Mouse (Mus musculus): ENCODE measurements at regions not wholly inside any gene's neighbourhood (a gene's known extent, or its start where the extent isn't known, plus 50 kb on each side); places are given as distances from the start of the nearest gene placed in this dataset.

DNA sequence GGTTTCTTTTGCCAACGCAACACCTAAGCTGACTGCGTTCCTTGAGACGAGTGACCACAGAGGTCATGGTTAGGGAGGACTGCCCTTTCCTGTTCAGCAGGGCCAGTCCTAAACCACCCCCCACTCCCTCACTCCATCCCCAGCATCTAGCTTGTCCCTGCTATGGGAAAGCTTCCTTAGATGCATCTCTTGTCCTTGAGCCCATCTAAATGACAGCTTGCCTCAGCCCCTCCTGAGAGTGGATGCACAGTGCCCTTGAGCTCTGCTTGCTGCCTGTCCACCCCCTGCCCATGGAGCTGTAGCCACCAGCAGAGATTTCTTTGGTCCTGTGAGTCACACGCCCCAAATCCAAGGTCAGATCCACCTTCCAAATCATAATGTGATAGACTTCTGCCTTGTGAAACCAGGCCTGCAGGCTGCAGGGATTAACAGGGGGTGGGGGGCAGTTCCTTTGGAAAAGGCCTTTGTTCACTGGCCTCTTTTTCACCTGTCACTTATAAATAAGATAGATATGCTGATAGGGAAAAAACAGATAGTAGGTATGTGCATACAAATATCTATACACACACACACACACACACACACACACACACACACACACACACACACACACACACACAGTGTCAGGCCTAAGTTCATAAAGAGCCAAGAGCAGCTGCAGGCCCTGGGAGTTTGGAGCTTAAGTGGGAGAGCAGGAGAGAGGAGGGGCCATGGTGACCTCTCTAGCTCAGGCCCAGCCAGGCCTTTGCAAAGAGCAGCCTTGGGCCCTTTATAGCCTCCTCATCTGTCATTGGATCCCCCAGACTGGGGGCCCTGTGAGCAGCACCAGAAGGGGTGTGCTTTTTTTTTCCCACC lies 56.4 kb upstream of the Adra2c start:
- Histone ChIP-seq H3K27ac (ENCODE audit: low read length) (no peak overlapping the region), H3K4me1 (ENCODE audit: control insufficient read depth, insufficient read depth, low read length) (no peaks in the 10 kb centered on the region), H3K9ac (ENCODE audit: low read length) (no peak overlapping the region), H3K4me2 (ENCODE audit: low read depth, low read length) (no peak overlapping the region), H3K9me3 (replicated peaks; ENCODE audit: control insufficient read depth, low read length) (no peaks in the 10 kb centered on the region; the same call in 1 of the 2 replicates), H3K27me3 (ENCODE audit: control insufficient read depth, insufficient read depth, low read length) (no peaks in the 10 kb centered on the region), H3K36me3 (ENCODE audit: control insufficient read depth, insufficient read depth, low read length) (no peaks in the 10 kb centered on the region), H3K4me3 (replicated peaks; ENCODE audit: low read length) (no peak overlapping the region)
- ATAC-seq (ENCODE audit: insufficient read depth, low FRiP score), result no peak
- 61% methylated on average over 4 of the region's 4 CpGs for WGBS

DNA sequence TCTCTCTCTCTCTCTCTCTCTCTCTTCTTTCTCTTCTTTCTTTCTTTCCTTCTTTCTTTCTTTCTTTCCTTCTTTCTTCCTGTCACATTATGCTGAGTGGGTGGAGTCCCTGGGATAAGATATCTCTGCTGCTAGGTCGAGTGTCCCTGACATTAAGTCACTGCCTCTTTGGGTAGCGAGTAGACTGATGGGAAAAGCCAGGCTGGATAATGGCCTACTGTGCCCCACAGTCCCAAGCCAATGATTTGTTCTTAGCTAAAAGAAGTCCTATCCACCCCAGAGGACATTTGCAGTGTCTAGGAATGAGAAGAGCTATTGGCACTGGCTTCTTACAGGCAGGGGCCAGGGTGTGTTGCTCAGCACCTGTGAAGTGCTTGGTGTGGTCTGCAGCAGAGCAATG lies 61.8 kb upstream of the Adra2c start:
- ATAC-seq (ENCODE audit: insufficient read depth, low FRiP score), result no peak
- H3K4me2 ChIP-seq (ENCODE audit: low read depth, low read length), result no peak overlapping the region
- WGBS, result 43% methylated on average over 2 of the region's 2 CpGs

DNA sequence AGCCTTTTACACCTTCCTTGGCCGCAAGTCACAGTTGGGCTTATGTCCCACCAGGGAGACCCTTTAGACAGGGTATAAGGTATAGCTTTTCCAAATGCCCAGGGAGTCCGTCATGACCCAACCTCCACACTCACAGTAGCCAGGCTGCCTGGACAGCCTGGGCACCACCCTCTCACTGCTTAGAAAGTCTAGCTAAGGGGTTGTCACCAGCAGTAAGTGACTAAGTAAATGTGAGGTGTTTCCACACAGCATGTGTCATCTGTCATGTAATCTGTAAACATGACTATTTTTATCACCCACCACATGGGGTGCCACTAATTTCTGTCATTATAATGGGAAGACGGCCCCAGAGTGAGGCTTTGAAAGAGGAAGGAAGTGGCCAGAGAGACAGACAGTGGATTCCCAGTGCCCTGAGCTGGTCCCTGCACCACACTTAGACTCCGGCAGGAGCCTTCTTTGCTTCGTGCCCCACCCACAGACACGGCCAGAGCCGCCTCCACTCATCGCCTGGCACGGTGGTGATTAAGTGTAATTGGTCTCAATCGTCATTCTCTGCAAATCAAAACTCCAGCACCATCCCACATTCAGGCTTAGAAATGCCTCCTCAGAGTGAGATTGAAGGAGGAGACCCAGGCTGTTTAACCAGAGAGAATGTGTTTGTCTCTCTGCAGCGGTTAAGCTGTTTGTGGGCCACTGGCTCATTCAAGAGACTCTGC lies 62.5 kb upstream of the Adra2c start:
- Histone ChIP-seq H3K4me3 (replicated peaks; ENCODE audit: low read length) (no peak overlapping the region), H3K4me2 (ENCODE audit: low read depth, low read length) (no peak overlapping the region), H3K27ac (ENCODE audit: low read length) (no peak overlapping the region), H3K4me1 (ENCODE audit: control insufficient read depth, insufficient read depth, low read length) (no peaks in the 10 kb centered on the region), H3K27me3 (ENCODE audit: control insufficient read depth, insufficient read depth, low read length) (no peaks in the 10 kb centered on the region), H3K36me3 (ENCODE audit: control insufficient read depth, insufficient read depth, low read length) (no peaks in the 10 kb centered on the region), H3K9ac (ENCODE audit: low read length) (no peak overlapping the region), H3K9me3 (replicated peaks; ENCODE audit: control insufficient read depth, low read length) (no peaks in the 10 kb centered on the region; the same call in 1 of the 2 replicates)
- no peak for ATAC-seq (ENCODE audit: insufficient read depth, low FRiP score)
- 57% methylated on average over 11 of the region's 11 CpGs for WGBS

More for the DNA sequence above, 61.8 kb upstream of the Adra2c start:
- Histone ChIP-seq H3K36me3 (ENCODE audit: control insufficient read depth, insufficient read depth, low read length) (no peaks in the 10 kb centered on the region), H3K9me3 (replicated peaks; ENCODE audit: control insufficient read depth, low read length) (no peaks in the 10 kb centered on the region; the same call in 1 of the 2 replicates), H3K4me1 (ENCODE audit: control insufficient read depth, insufficient read depth, low read length) (no peaks in the 10 kb centered on the region), H3K27ac (ENCODE audit: low read length) (no peak overlapping the region), H3K9ac (ENCODE audit: low read length) (no peak overlapping the region), H3K27me3 (ENCODE audit: control insufficient read depth, insufficient read depth, low read length) (no peaks in the 10 kb centered on the region), H3K4me3 (replicated peaks; ENCODE audit: low read length) (no peak overlapping the region)

DNA sequence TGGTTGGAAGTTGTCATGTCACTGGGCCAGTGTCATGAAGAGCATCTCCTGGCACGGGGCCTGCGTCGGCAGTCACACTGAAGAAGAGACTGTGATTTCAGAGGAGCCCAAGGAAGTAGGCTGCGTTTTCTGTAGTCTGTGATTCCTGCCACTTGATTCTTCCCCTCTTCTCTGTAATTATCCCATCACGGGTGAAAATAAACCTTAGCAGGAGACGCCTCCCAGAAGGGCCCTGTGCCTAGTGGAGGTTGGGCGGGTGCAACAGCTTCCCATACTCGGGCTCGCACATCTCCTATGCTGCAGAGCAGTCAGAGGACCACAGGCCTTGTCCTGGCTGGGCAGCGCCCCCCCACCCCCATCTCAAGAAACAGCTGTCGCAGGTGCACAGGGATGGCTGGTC lies 63.1 kb upstream of the Adra2c start:
- Histone ChIP-seq H3K27ac (ENCODE audit: low read length) (no peak overlapping the region), H3K4me1 (ENCODE audit: control insufficient read depth, insufficient read depth, low read length) (no peaks in the 10 kb centered on the region), H3K4me3 (replicated peaks; ENCODE audit: low read length) (no peak overlapping the region), H3K9ac (ENCODE audit: low read length) (no peak overlapping the region), H3K4me2 (ENCODE audit: low read depth, low read length) (no peak overlapping the region), H3K27me3 (ENCODE audit: control insufficient read depth, insufficient read depth, low read length) (no peaks in the 10 kb centered on the region), H3K9me3 (replicated peaks; ENCODE audit: control insufficient read depth, low read length) (no peaks in the 10 kb centered on the region; the same call in 1 of the 2 replicates), H3K36me3 (ENCODE audit: control insufficient read depth, insufficient read depth, low read length) (no peaks in the 10 kb centered on the region)
- no peak for ATAC-seq (ENCODE audit: insufficient read depth, low FRiP score)
- WGBS, result 82% methylated on average over 11 of the region's 11 CpGs

DNA sequence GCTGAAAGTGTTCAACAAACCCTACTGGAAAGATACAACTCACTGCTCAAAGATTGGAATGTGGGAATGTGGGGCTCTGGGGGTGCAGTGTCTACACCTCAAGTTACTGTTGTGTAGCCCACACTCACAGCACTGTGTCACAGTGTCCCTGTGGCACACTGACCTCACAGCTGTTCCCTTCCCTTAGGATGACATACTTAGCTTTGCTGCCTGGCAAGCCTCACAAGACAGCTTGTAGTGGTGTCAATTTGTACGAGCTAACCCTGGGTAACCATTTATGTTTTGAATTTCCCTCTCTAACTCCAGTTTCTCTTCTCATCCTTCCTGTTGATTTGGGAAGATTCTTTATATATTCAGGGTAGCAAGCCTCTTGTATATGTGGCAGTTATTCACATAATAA lies 68.8 kb upstream of the Adra2c start:
- Histone ChIP-seq H3K27me3 (ENCODE audit: control insufficient read depth, insufficient read depth, low read length) (no peaks in the 10 kb centered on the region), H3K9me3 (replicated peaks; ENCODE audit: control insufficient read depth, low read length) (no peaks in the 10 kb centered on the region), H3K9ac (ENCODE audit: low read length) (no peak overlapping the region), H3K27ac (ENCODE audit: low read length) (no peak overlapping the region), H3K36me3 (ENCODE audit: control insufficient read depth, insufficient read depth, low read length) (no peaks in the 10 kb centered on the region), H3K4me1 (ENCODE audit: control insufficient read depth, insufficient read depth, low read length) (no peaks in the 10 kb centered on the region), H3K4me2 (ENCODE audit: low read depth, low read length) (no peak overlapping the region), H3K4me3 (replicated peaks; ENCODE audit: low read length) (no peak overlapping the region)
- no peak for ATAC-seq (ENCODE audit: insufficient read depth, low FRiP score)
- WGBS, result 39% methylated on average over 1 of the region's 1 CpGs

DNA sequence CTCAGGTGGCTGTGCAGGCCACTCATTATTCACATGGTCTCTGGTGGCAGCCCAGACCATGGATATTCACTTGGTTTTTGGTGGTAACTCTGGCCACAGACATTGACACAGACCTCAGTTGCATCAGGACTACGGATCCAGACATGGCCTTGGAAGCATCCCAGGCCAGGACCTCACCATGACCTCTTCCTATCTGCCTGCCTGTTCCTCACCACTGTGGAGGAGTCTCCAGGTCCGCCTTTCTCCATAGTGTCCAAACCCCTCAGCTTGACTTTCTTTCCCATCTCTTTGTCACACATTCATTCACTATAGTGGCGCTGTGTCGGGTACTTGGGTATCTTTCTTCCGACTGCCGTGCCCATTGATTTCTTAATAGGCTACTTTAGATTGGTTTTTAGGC lies 74.1 kb upstream of the Adra2c start:
- no peaks in the 10 kb centered on the region for H3K36me3 ChIP-seq (ENCODE audit: control insufficient read depth, insufficient read depth, low read length)
- no peak overlapping the region for H3K27ac ChIP-seq (ENCODE audit: low read length)
- no peaks in the 10 kb centered on the region for H3K4me1 ChIP-seq (ENCODE audit: control insufficient read depth, insufficient read depth, low read length)
- H3K27me3 ChIP-seq (ENCODE audit: control insufficient read depth, insufficient read depth, low read length), result no peaks in the 10 kb centered on the region
- WGBS, result 91% methylated on average over 6 of the region's 6 CpGs
- no peaks in the 10 kb centered on the region for H3K9me3 ChIP-seq (replicated peaks; ENCODE audit: control insufficient read depth, low read length)
- no peak overlapping the region for H3K9ac ChIP-seq (ENCODE audit: low read length)
- H3K4me2 ChIP-seq (ENCODE audit: low read depth, low read length), result no peak overlapping the region
- no peak overlapping the region for H3K4me3 ChIP-seq (replicated peaks; ENCODE audit: low read length)
- no peak for ATAC-seq (ENCODE audit: insufficient read depth, low FRiP score)

DNA sequence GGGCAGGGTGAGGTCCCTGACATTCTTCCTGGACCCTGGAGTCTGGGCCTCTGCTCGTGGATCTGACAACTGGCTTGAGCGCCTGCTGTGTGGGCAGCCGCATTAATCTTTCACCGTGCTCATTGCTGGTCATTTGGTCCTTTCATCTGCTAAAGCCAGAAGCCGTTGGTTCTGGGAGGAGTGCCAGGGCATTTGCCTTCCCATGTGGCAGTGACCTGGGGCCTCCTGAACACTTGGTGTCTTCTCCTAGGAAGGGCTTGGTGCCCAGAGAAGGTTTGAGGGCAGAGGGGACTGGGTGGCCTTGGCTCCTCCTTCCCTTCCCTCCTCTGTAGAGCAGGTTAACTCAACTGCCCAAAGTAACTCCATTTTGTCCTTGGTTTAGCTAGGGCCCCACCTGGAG lies 79.7 kb upstream of the Adra2c start:
- H3K27ac ChIP-seq (ENCODE audit: low read length), result no peak overlapping the region
- H3K4me2 ChIP-seq (ENCODE audit: low read depth, low read length), result no peak overlapping the region
- no peaks in the 10 kb centered on the region for H3K9me3 ChIP-seq (replicated peaks; ENCODE audit: control insufficient read depth, low read length)
- no peak overlapping the region for H3K9ac ChIP-seq (ENCODE audit: low read length)
- 37% methylated on average over 5 of the region's 5 CpGs for WGBS
- no peak overlapping the region for H3K4me3 ChIP-seq (replicated peaks; ENCODE audit: low read length)
- no peak for ATAC-seq (ENCODE audit: insufficient read depth, low FRiP score)
- H3K36me3 ChIP-seq (ENCODE audit: control insufficient read depth, insufficient read depth, low read length), result no peaks in the 10 kb centered on the region
- H3K27me3 ChIP-seq (ENCODE audit: control insufficient read depth, insufficient read depth, low read length), result no peaks in the 10 kb centered on the region
- no peaks in the 10 kb centered on the region for H3K4me1 ChIP-seq (ENCODE audit: control insufficient read depth, insufficient read depth, low read length)

DNA sequence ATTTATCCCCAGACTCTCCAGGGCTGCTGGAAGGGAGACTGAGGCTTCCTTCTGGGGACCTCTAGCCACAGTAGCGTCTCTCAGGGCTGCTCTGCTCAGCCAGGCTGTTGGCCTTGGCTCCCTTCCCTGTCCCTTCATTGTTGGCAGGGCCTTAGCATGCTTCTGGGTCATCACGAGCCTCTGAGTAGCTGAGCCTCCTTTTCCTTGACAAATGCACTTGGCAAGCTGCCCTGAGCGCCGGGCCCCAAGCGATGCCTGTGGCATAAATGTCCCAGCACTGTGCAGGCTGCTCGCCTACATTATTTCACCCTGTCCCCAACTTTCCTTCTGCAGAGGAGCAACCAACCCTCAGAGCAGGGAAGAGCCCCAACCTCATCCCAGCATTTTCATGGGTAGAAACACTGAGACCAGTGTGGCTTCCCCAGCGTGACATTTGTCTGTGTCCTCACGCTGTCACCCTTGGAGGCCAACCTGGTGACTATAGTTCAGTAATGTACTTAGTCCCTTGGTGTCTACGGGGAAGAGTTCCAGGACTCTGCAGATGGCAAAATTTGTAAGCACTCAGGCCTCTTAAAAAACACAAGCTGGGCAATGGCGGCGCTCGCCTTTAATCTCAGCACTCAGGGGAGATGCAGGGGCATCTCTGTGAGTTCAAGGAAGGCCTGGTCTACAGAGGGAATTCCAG lies 83.7 kb upstream of the Lrpap1 start:
- Histone ChIP-seq H3K9ac (ENCODE audit: low read length) (no peak overlapping the region), H3K27ac (ENCODE audit: low read length) (no peak overlapping the region), H3K9me3 (replicated peaks; ENCODE audit: control insufficient read depth, low read length) (no peaks in the 10 kb centered on the region), H3K36me3 (ENCODE audit: control insufficient read depth, insufficient read depth, low read length) (no peaks in the 10 kb centered on the region), H3K4me2 (ENCODE audit: low read depth, low read length) (no peak overlapping the region), H3K4me1 (ENCODE audit: control insufficient read depth, insufficient read depth, low read length) (no peaks in the 10 kb centered on the region), H3K4me3 (replicated peaks; ENCODE audit: low read length) (no peak overlapping the region), H3K27me3 (ENCODE audit: control insufficient read depth, insufficient read depth, low read length) (no peaks in the 10 kb centered on the region)
- ATAC-seq (ENCODE audit: insufficient read depth, low FRiP score), result peak; percentile 50; the same call in 1 of the 2 replicates
- 60% methylated on average over 12 of the region's 12 CpGs for WGBS

DNA sequence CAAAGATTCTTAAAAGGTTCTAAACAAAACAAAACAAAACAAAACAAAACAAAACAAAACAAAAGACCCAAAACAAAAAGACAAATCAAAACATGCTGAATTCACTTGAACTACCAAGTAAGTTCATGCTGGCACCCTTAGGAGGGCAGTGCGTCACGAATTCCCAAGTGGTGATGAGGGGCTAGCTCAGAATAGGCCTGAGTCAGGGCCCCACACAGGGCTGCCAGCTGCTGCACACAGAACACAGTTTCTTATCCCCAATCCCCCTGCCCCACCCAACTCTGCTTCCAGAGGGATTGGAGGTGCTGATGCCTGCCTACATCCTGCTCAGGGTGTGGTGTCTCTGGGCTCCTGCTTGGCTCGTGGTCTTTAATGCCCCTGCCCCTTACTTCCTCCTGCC lies 80.3 kb upstream of the Lrpap1 start:
- no peak for ATAC-seq (ENCODE audit: insufficient read depth, low FRiP score)
- Histone ChIP-seq H3K27ac (ENCODE audit: low read length) (no peak overlapping the region), H3K4me3 (replicated peaks; ENCODE audit: low read length) (no peak overlapping the region), H3K36me3 (ENCODE audit: control insufficient read depth, insufficient read depth, low read length) (no peaks in the 10 kb centered on the region), H3K9me3 (replicated peaks; ENCODE audit: control insufficient read depth, low read length) (no peaks in the 10 kb centered on the region), H3K9ac (ENCODE audit: low read length) (no peak overlapping the region), H3K4me2 (ENCODE audit: low read depth, low read length) (no peak overlapping the region), H3K4me1 (ENCODE audit: control insufficient read depth, insufficient read depth, low read length) (no peaks in the 10 kb centered on the region), H3K27me3 (ENCODE audit: control insufficient read depth, insufficient read depth, low read length) (no peaks in the 10 kb centered on the region)
- WGBS, result 64% methylated on average over 3 of the region's 3 CpGs

Measured in stomach, embryonic 16.5 days (tissue).